Mouse (Mus musculus): Measurements from ENCODE around the gene Cldn14. TPM values are rescaled to one million over a fixed set of nuclear protein-coding genes. Genes with fewer than 3 reads are reported as not detected.
"Not testable (repeated sequence)": the region's sequence is repeated elsewhere in the genome, so short reads cannot be mapped to it uniquely, and the experiment has no call there.

Gene Cldn14
- total RNA-seq, 2 experiments from 2014 or later = not detected

GRCm38 (mm10) chr16:94010156-94010555 is 1.5 kb upstream of the Cldn14 start:
- intact Hi-C loops (cut with DNase I) = no loop called here
- DNase-seq (ENCODE audit: low spot score) = no peak

DNA sequence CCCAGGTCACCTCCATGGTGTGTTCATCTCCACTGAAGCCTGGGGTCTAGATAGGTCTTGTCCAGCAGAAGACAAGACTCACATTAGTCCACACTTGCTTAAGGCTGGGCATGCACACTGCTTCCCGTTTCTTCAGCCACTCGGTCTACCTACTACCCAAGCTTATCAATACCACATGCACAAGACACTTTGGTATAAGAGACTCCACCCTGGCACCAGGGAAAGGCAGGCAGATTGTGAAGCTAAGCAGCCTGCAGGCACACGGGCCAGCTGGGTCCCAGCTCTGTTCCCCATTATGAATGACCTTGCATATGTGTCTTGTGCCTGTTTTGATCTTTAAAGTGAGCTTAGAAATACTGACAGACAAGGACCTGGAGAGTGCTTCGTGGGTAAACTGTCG is 719 bp upstream of the Cldn14 start:
- no peak for DNase-seq (ENCODE audit: low spot score)

DNA sequence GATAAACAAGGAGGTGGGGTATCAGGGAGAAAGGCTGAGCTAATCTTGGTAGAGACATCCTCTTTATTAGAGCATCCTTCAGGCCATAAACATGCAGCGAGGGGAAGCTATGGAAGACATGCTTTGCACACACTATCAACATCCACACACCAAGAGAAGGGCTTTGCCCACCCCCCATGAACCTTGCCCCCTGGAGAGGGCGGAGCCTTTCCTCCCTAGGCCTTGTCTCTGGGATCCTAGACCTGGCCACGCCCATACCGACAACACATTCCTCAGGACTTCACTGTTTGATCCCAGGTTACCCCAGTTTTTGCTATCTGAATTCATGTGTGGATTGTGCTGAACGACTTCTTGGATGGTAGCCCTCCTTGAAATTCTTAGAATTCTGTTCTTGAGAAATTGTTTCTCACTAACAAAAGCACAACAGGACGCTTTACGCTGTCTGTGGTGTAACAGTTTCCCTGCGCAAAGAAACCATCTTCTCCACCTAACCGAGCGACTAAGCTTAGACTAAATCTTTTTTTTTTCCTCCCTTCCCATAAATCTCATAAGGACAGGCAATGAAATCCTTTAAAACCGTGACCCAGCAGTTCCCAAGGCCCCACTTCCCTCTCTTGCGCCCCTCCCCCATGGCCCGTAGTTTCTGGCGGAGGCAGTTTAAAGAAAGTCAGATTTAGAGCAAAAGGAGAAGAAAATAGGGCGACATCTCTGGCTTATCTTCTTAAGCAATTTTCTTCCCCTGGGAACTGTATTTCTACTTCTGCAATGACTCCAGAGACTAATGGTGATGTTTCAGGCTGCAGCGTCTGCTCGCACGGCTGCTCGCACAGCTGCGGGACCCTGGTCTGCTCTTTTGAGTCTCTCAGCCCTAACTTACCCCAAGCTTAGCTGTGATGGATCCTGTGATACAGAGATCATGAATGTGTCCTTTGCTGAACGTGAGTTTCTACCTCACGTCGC is 1.7 kb downstream of the Cldn14 start:
- intact Hi-C loops (cut with DNase I) = no loop called here
- no peak for DNase-seq (ENCODE audit: low spot score)

More for the DNA sequence above, 719 bp upstream of the Cldn14 start:
- intact Hi-C loops (cut with DNase I) = no loop called here

GRCm38 (mm10) chr16:94003478-94003877 is 5.2 kb downstream of the Cldn14 start:
- intact Hi-C loops (cut with DNase I) = no loop called here
- DNase-seq (ENCODE audit: low spot score) = no peak

DNA sequence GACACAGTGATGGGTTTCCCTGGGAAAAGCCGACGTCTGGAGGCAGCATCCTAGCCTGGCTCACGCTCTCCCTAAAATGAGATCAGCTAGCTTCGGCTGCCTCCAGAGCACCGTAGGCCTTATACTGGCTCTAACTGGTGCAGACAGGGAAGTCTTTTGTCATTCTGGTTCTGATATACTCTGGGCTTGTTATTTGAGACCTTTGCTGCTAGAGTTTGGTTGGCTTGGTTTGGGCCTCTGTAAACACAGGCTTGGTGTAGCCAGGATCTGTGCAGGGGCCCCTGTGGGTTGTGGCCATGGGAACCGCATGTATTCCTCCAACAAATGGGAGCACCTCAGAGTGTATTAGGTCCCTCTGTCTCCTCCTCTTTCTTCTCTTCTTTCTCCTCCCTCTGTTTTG is 7.3 kb downstream of the Cldn14 start:
- intact Hi-C loops (cut with DNase I) = no loop called here
- no peak for DNase-seq (ENCODE audit: low spot score)

GRCm38 (mm10) chr16:93998895-93999294 is 9.7 kb downstream of the Cldn14 start:
- no peak for DNase-seq (ENCODE audit: low spot score)
- intact Hi-C loops (cut with DNase I) = no loop called here

DNA sequence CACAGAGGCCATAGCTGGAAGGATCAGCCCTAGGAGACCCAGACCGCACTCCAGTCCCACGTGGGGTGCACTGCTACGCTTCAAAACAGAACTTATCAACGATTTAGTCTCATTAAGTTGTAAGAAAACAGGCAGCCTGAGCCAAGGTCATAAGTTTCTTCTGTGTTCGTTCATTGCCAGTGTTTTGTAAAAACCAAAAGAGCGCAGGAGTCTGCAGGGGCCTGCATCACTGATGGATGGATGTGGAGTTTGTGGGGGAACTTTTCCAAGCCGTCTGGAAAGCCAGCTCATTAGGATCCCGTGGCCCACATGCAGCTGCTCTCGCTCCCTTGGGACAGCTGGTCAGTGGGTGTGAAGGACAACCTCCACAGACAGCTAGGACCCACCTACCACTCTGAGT is 25.1 kb downstream of the Cldn14 start:
- intact Hi-C loops (cut with DNase I) = no loop called here
- no peak for DNase-seq (ENCODE audit: low spot score)

DNA sequence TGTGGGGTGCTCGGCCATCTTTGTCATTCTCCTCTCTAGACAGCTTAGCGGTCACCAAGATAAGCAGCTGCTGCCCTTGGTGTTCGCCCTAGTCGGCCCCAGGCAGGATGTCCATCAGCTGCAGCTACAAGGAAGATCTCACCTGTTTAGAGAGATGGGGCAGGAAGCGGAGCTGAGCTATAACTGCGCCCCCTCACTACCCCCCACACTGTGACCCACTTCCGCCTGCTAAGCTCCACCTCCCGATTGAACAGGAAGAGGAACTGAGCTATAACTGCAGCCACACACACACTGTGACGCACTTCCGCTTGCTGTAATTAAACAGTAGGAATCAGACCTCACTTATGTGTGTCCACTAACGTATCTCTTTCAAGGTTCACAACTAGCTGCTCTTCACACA is 26.3 kb downstream of the Cldn14 start:
- intact Hi-C loops (cut with DNase I) = no loop called here

GRCm38 (mm10) chr16:93981190-93981841 is 27.3 kb downstream of the Cldn14 start:
- DNase-seq (ENCODE audit: low spot score) = no peak
- intact Hi-C loops (cut with DNase I) = no loop called here

More for the DNA sequence above, 26.3 kb downstream of the Cldn14 start:
- DNase-seq (ENCODE audit: low spot score) = no peak

- DNase-seq (ENCODE audit: low spot score) = not testable (repeated sequence)
Measured at GRCm38 (mm10) chr16:93980338-93980737, 28.3 kb downstream of the Cldn14 start.

GRCm38 (mm10) chr16:93979316-93979715 is 29.3 kb downstream of the Cldn14 start:
- DNase-seq (ENCODE audit: low spot score) = no peak
- intact Hi-C loops (cut with DNase I) = no loop called here

More at GRCm38 (mm10) chr16:93980338-93980737, 28.3 kb downstream of the Cldn14 start:
- intact Hi-C loops (cut with DNase I) = not testable (repeated sequence)

DNA sequence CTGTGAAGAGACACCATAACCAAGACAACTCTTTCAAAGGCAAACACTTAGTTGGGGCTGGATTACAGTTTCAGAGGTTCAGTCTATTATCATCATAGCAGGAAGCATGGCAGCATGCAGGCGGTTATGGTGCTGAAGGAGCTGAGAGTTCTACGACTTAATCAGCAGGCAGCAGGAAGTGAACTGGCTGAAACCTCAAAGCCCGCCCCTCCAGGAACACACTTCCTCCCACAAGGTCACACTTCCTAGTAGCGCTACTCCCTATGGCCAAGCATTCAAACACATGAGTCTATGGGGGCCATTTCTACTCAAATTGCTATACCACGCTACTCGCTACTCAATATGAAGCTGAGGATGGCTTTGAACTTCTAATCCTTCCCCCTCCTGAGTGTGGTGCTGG is 31.1 kb downstream of the Cldn14 start:
- no peak for DNase-seq (ENCODE audit: low spot score)
- intact Hi-C loops (cut with DNase I) = loop anchor here (2.0 kb wide), 1 partner anchor 39 kb away; no protein-coding TSS in a partner anchor

- DNase-seq (ENCODE audit: low spot score) = no peak
- intact Hi-C loops (cut with DNase I) = loop anchor here (2.0 kb wide), 1 partner anchor 38 kb away; no protein-coding TSS in a partner anchor
Measured at GRCm38 (mm10) chr16:93976907-93977306, 31.7 kb downstream of the Cldn14 start.

GRCm38 (mm10) chr16:93975430-93975829 is 33.2 kb downstream of the Cldn14 start:
- no peak for DNase-seq (ENCODE audit: low spot score)
- intact Hi-C loops (cut with DNase I) = no loop called here

- intact Hi-C loops (cut with DNase I) = no loop called here
- DNase-seq (ENCODE audit: low spot score) = no peak
Measured at GRCm38 (mm10) chr16:93974278-93974677, 34.4 kb downstream of the Cldn14 start.

DNA sequence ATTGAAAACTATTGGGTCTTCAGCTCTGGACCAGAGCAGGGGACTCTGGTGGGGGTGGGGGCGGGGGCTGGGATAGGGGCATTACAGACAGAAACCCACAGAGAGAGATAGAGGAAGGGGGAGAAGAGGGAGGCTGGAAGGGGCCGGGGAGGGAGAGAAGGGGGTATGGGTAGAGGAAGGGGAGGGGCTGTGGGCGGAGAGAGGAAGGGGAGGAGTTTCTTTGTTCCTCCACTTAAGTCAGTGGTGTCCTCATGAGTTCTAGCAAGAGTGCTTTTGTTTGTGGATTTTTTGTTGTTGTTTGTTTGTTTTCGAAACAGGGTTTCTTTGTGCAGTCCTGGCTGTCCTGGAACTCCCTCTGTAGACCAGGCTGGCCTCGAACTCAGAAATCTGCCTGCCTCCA is 35.1 kb downstream of the Cldn14 start:
- no peak for DNase-seq (ENCODE audit: low spot score)
- intact Hi-C loops (cut with DNase I) = no loop called here

GRCm38 (mm10) chr16:93973123-93973522 is 35.5 kb downstream of the Cldn14 start:
- intact Hi-C loops (cut with DNase I) = no loop called here
- no peak for DNase-seq (ENCODE audit: low spot score)

GRCm38 (mm10) chr16:93971046-93971445 is 37.6 kb downstream of the Cldn14 start:
- intact Hi-C loops (cut with DNase I) = no loop called here
- DNase-seq (ENCODE audit: low spot score) = no peak

GRCm38 (mm10) chr16:93967893-93968292 is 40.7 kb downstream of the Cldn14 start:
- DNase-seq (ENCODE audit: low spot score) = no peak
- intact Hi-C loops (cut with DNase I) = no loop called here

DNA sequence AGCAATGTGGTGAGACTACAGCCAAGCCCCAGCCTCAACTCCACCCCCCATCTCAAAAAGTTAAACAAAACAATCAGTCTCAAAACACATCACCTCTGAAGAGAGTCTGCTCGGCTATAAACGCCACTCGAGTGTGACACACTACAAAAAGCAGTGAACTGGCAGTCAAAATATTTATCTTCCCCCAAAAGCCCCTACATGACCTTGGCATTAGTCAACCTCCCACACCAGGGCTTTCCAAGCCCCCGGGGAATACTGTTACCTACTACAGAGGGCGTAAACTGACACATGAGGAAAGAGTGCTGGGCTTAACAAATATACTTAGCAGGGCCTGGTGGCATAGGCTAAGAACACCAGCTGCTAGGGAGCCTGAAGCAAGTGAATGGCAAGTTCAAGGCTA is 46.4 kb downstream of the Cldn14 start:
- DNase-seq (ENCODE audit: low spot score) = no peak
- intact Hi-C loops (cut with DNase I) = no loop called here

- no peak for DNase-seq (ENCODE audit: low spot score)
- intact Hi-C loops (cut with DNase I) = no loop called here
Measured at GRCm38 (mm10) chr16:93961099-93961646, 47.5 kb downstream of the Cldn14 start.
